Mouse (Mus musculus): ENCODE data around the gene Tnfrsf1a.

DNA sequence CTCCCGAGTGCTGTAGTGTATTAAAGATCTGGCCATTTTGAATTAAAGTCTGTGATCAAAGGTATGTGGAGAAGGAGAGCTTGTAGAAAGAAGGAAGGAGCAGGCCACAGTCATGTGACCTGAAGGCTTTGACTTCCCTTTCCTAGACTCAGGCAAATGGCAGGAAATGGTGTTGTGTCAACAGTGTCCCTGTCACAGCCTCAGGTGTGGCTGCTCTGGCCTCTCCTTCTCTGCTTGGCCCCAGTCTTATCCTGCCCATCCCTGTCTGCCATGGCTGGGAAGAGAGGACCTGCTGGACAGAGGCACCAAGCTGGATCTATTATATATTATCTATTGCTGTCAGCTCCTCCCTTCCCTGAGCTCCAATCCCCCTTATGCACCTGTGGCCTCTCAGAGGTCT, 3.5 kb upstream of the Tnfrsf1a start:
- TF ChIP-seq CTCF (IDR thresholded peaks at IDR 0.05; ENCODE audit: borderline replicate concordance, control insufficient read depth, extremely low read depth, insufficient read depth, low read length, poor library complexity), result no peak
- no peak for TF ChIP-seq POLR2A (IDR thresholded peaks at IDR 0.05; ENCODE audit: control insufficient read depth, extremely low read depth, insufficient read depth, low read length, poor library complexity)

Measured in thymus, adult 2 months (tissue).